Mouse (Mus musculus): ENCODE measurements at regions not wholly inside any gene's neighbourhood (a gene's known extent, or its start where the extent isn't known, plus 50 kb on each side); places are given as distances from the start of the nearest gene placed in this dataset.

DNA sequence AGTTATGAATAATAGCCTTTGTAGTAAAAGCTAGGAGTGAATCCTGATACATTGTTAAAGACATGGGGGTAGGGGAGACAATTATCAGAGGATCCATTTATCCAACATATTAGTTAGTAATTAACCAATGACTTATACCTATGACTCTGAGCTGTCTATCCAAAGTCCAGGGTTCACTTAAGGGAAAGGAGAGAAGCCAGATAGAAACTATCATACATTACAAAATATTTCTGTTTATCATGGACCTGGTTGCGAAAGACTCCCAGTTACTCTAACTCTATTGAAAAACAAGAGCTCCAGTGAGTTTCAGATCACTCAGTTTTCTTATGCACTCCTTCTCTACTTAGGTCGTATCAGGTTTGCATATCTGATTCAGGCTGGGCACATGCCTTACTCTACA lies 749.3 kb downstream of the H2al1n start:
- intact Hi-C loops (cut with DNase I): no loop called here
- no peak for DNase-seq (ENCODE audit: low spot score in 2 of 2)

GRCm38 (mm10) chrX:15007023-15007422 lies 796.1 kb downstream of the H2al1n start:
- DNase-seq (ENCODE audit: low spot score in 2 of 2): peak; percentile 8 to 26
- intact Hi-C loops (cut with DNase I): no loop called here
